Mouse (Mus musculus) megakaryocyte, embryonic 14.5 days (primary cell): ENCODE results near the gene Wrap73. TPM values are rescaled to one million over a fixed set of nuclear protein-coding genes. Genes with fewer than 3 reads are reported as not detected.

Source experiments
- H3K27me3 ChIP-seq: replicated peaks from 2 replicates; pipeline ENCODE3; 2012; ENCODE audit warnings: inconsistent platforms
- H3K36me3 ChIP-seq: replicated peaks from 2 replicates; pipeline ENCODE3; 2012; ENCODE audit warnings: low read length, inconsistent platforms, mixed read lengths
- H3K4me1 ChIP-seq: 2 replicates; pipeline ENCODE4 v1.6.1; 2012; ENCODE audit warnings: inconsistent platforms
- H3K4me3 ChIP-seq: replicated peaks from 2 replicates; pipeline ENCODE3; 2012; ENCODE audit warnings: moderate library complexity, mild to moderate bottlenecking, inconsistent platforms
- H3K9me3 ChIP-seq: 2 replicates; pipeline ENCODE4 v1.6.1; 2012; ENCODE audit warnings: inconsistent platforms
- FLI1 ChIP-seq: IDR thresholded peaks from 2 replicates; pipeline ENCODE4 v1.6.1; 2012; ENCODE audit warnings: low read length, inconsistent platforms, mixed read lengths
- GATA1 ChIP-seq: IDR thresholded peaks from 3 replicates; pipeline ENCODE4 v1.6.1; 2012; ENCODE audit warnings: mixed read lengths, low read length, inconsistent platforms, borderline replicate concordance
- polyA plus RNA-seq: library from polyadenylated mRNA; stranded (reverse); fragments of >175 nt; gene quantifications from 2 replicates; pipeline ENCODE4 v1.2.3, GENCODE M21; 2012; ENCODE audit warnings: low replicate concordance; ENCODE audit not compliant: insufficient read depth

The Wrap73 gene
- polyA plus RNA-seq, 1 experiment, result 6.5 TPM

DNA sequence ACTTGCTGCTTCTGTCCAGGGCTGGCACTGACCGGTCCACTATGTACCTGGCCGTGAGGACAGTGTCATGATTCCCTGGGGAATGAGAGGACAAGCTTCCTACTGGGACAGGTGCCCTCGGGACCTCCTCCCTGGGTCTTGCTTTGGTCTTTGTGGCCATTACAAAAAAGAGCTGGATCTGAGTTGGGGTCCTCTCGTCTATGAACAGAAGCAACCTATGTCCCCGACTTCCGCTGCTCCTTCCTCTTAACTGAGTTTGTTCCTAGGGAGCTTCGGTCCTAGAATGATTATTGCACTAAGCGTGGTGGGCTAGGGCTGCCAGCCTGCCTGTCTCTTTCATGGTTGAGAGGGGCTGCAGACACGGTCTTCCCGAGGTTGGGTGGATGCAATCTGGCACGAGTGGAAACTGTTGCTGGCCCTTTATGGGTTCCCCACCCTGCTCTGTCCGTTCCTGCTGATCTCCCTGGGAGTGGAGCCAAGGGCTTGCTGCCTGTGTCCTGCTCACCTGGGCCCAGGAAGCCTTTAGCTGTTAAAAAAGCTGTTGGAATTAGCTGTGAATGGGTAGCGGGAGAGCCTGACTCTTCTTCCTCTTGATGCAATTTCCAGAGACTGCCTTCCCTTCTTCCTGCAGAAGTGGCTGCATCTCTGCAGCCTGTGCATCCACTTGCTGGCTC is 29.9 kb downstream of the Wrap73 start:
- no peak for TF ChIP-seq FLI1
- TF ChIP-seq GATA1, result no peak
- Histone ChIP-seq H3K27me3 (peaks cover 89% of the 10 kb centered on the region), H3K36me3 (no peaks in the 10 kb centered on the region), H3K4me3 (no peak overlapping the region), H3K4me1 (peaks cover 10% of the 10 kb centered on the region), H3K9me3 (no peaks in the 10 kb centered on the region)

GRCm38 (mm10) chr4:154177257-154177656 is 35.1 kb downstream of the Wrap73 start:
- Histone ChIP-seq H3K9me3 (no peaks in the 10 kb centered on the region), H3K4me1 (no peaks in the 10 kb centered on the region), H3K36me3 (no peaks in the 10 kb centered on the region), H3K27me3 (peaks cover 63% of the 10 kb centered on the region), H3K4me3 (no peak overlapping the region)
- TF ChIP-seq GATA1, result no peak
- no peak for TF ChIP-seq FLI1

DNA sequence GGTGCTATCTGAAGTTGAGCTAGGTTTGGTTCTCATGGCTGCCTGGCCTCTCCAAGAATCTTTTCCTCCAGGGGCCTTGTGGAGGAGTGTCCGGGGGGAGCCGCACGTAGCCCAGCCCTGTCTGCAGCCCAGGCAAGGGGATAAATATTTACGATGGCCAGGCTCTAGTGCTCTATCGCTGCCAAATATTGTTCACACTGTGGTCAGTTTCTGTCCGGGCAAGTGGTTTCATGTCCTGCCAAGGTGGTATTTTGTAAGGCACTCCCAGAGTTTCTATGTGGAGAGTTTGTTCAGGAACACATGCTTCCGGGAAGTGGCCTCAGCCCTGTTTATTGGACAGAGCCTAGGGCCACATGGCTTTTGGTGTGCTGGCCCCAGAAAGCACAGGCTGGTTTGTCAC is 38.8 kb downstream of the Wrap73 start:
- no peaks in the 10 kb centered on the region for H3K9me3 ChIP-seq
- H3K27me3 ChIP-seq, result peaks cover 55% of the 10 kb centered on the region

GRCm38 (mm10) chr4:154183566-154183965 is 41.4 kb downstream of the Wrap73 start:
- Histone ChIP-seq H3K4me1 (peaks cover 4% of the 10 kb centered on the region), H3K27me3 (peaks cover 62% of the 10 kb centered on the region), H3K36me3 (no peaks in the 10 kb centered on the region), H3K9me3 (no peaks in the 10 kb centered on the region), H3K4me3 (no peak overlapping the region)
- TF ChIP-seq GATA1, result no peak
- no peak for TF ChIP-seq FLI1

More for the DNA sequence above, 38.8 kb downstream of the Wrap73 start:
- H3K4me3 ChIP-seq, result no peak overlapping the region
- H3K36me3 ChIP-seq, result no peaks in the 10 kb centered on the region
- no peaks in the 10 kb centered on the region for H3K4me1 ChIP-seq
- TF ChIP-seq FLI1, result no peak

GRCm38 (mm10) chr4:154185001-154185400 is 42.8 kb downstream of the Wrap73 start:
- H3K36me3 ChIP-seq, result no peaks in the 10 kb centered on the region
- peaks cover 69% of the 10 kb centered on the region for H3K27me3 ChIP-seq
- TF ChIP-seq FLI1, result no peak
- TF ChIP-seq GATA1, result no peak
- H3K4me3 ChIP-seq, result no peak overlapping the region
- no peaks in the 10 kb centered on the region for H3K9me3 ChIP-seq
- H3K4me1 ChIP-seq, result peaks cover 11% of the 10 kb centered on the region

GRCm38 (mm10) chr4:154186002-154186537 is 43.9 kb downstream of the Wrap73 start:
- Histone ChIP-seq H3K36me3 (no peaks in the 10 kb centered on the region), H3K4me3 (no peak overlapping the region), H3K27me3 (peaks cover 73% of the 10 kb centered on the region), H3K4me1 (peaks cover 11% of the 10 kb centered on the region), H3K9me3 (no peaks in the 10 kb centered on the region)
- TF ChIP-seq FLI1, result no peak
- no peak for TF ChIP-seq GATA1

- TF ChIP-seq GATA1 (no peak), FLI1 (no peak)
- Histone ChIP-seq H3K9me3 (peaks cover 2% of the 10 kb centered on the region), H3K4me3 (peak overlapping the region; percentile 42), H3K27me3 (peaks cover 63% of the 10 kb centered on the region), H3K36me3 (no peaks in the 10 kb centered on the region), H3K4me1 (peaks cover 11% of the 10 kb centered on the region)
Measured at GRCm38 (mm10) chr4:154188948-154189347, 46.8 kb downstream of the Wrap73 start.

DNA sequence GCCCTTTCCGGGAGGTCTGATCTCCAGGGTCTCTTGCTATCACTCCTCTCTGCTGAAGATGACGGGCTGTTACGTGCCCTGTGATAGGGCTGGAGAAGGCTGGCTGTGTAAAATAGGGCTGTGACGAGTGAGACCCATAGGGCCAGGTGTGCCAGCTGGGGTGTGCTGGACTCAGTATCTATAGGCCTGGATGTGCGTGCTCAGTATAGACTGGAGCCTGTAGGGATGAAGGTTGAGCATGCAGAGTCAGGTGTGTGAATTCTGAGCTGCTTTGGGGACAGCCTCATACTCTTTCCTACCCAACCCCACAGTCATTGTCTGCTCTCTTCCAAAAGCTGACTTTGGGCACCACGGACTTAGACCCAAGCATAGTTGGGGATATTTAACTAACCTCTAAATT is 55.8 kb downstream of the Wrap73 start:
- Histone ChIP-seq H3K27me3 (peaks cover 25% of the 10 kb centered on the region), H3K36me3 (no peaks in the 10 kb centered on the region), H3K9me3 (peaks cover 14% of the 10 kb centered on the region), H3K4me1 (no peaks in the 10 kb centered on the region), H3K4me3 (peak overlapping the region; percentile 11)
- TF ChIP-seq GATA1 (no peak), FLI1 (no peak)

- no peak overlapping the region for H3K4me3 ChIP-seq
- no peaks in the 10 kb centered on the region for H3K4me1 ChIP-seq
- H3K36me3 ChIP-seq, result no peaks in the 10 kb centered on the region
- peaks cover 14% of the 10 kb centered on the region for H3K9me3 ChIP-seq
- peaks cover 30% of the 10 kb centered on the region for H3K27me3 ChIP-seq
- TF ChIP-seq GATA1 (no peak), FLI1 (no peak)
Measured at GRCm38 (mm10) chr4:154198377-154198961, 56.3 kb downstream of the Wrap73 start.

DNA sequence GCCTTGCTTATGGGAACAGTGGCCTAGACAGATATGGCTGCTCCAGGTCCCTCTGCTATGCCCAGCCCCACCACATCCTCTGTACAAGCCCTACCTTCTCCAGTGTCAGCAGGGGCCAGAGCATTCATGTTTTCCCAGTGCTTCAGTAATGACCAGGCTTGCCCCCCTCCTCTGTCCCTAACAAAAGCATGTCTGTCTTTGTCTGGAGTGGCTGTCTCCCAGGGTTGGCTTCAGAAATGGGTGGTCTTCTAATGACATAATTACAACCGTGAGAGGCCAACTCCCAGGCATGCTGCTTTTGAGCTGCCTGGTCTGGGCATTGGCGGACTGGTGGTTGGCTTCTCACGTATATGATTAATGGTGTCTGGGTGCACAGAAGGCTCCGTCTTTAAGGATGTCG is 59.3 kb downstream of the Wrap73 start:
- TF ChIP-seq FLI1 (no peak), GATA1 (no peak)
- H3K27me3 ChIP-seq, result peaks cover 42% of the 10 kb centered on the region
- no peaks in the 10 kb centered on the region for H3K36me3 ChIP-seq
- H3K9me3 ChIP-seq, result no peaks in the 10 kb centered on the region
- no peak overlapping the region for H3K4me3 ChIP-seq
- H3K4me1 ChIP-seq, result 0 out of 2 replicates have a peak, but pooled peaks cover 3% of the 10 kb centered on the region
